Mouse (Mus musculus): ENCODE results near the gene Cdadc1. TPM values are rescaled to one million over a fixed set of nuclear protein-coding genes. Genes with fewer than 3 reads are reported as not detected.
A peak's percentile ranks its signal among the peaks of the same experiment; 100 is the strongest.

The Cdadc1 gene
- polyA plus RNA-seq, 2 experiments, result 5.9 to 15.7 TPM

- H3K4me1 ChIP-seq (replicated peaks; ENCODE audit: control insufficient read depth in 2 of 2, insufficient read depth in 2 of 2, low read length in 1 of 2), result no peaks in the 10 kb centered on the region
- ATAC-seq (ENCODE audit: insufficient read depth) (no peak), DNase-seq (ENCODE audit: low read depth in 3 of 3, low spot score in 3 of 3) (no peak)
- no peak overlapping the region for H3K4me2 ChIP-seq (ENCODE audit: low read depth)
- no peak overlapping the region for H3K27ac ChIP-seq
- WGBS (ENCODE audit: insufficient replicate concordance), result 42% methylated on average over 14 of the region's 14 CpGs
- H3K27me3 ChIP-seq (ENCODE audit: control insufficient read depth, insufficient read depth, low read length), result no peaks in the 10 kb centered on the region
- H3K9ac ChIP-seq (replicated peaks), result no peak overlapping the region
- H3K9me3 ChIP-seq (ENCODE audit: control insufficient read depth, low read length), result no peaks in the 10 kb centered on the region
- H3K4me3 ChIP-seq (ENCODE audit: insufficient read depth in 1 of 2, low read depth in 2 of 2, low read length in 2 of 2), result no peak overlapping the region
- H3K36me3 ChIP-seq (replicated peaks; ENCODE audit: control insufficient read depth, insufficient read depth, low read depth), result no peaks in the 10 kb centered on the region
- TF ChIP-seq CTCF (IDR thresholded peaks at IDR 0.05; ENCODE audit: low read depth) (peak; percentile 67), EP300 (IDR thresholded peaks at IDR 0.05; ENCODE audit: low read depth) (no peak)
Measured at GRCm38 (mm10) chr14:59612920-59613625, 15.3 kb upstream of the Cdadc1 start.

GRCm38 (mm10) chr14:59607021-59607420 is 9.3 kb upstream of the Cdadc1 start:
- Histone ChIP-seq H3K9ac (replicated peaks) (no peak overlapping the region), H3K27me3 (ENCODE audit: control insufficient read depth, insufficient read depth, low read length) (no peaks in the 10 kb centered on the region; the same call in 1 of the 2 replicates), H3K27ac (no peak overlapping the region), H3K9me3 (ENCODE audit: control insufficient read depth, low read length) (no peaks in the 10 kb centered on the region), H3K4me2 (ENCODE audit: low read depth) (no peak overlapping the region), H3K36me3 (replicated peaks; ENCODE audit: control insufficient read depth, insufficient read depth, low read depth) (no peaks in the 10 kb centered on the region), H3K4me1 (replicated peaks; ENCODE audit: control insufficient read depth in 2 of 2, insufficient read depth in 2 of 2, low read length in 1 of 2) (no peaks in the 10 kb centered on the region), H3K4me3 (ENCODE audit: insufficient read depth in 1 of 2, low read depth in 2 of 2, low read length in 2 of 2) (no peak overlapping the region)
- DNase-seq (ENCODE audit: low read depth in 3 of 3, low spot score in 3 of 3) (no peak), ATAC-seq (ENCODE audit: insufficient read depth) (no peak)
- no peak for TF ChIP-seq CTCF (IDR thresholded peaks at IDR 0.05; ENCODE audit: low read depth)
- TF ChIP-seq EP300 (IDR thresholded peaks at IDR 0.05; ENCODE audit: low read depth), result no peak
- 30% methylated on average over 3 of the region's 3 CpGs for WGBS (ENCODE audit: insufficient replicate concordance)

- H3K4me2 ChIP-seq (ENCODE audit: low read depth), result no peak overlapping the region
- no peaks in the 10 kb centered on the region for H3K36me3 ChIP-seq (replicated peaks; ENCODE audit: control insufficient read depth, insufficient read depth, low read depth)
- peak in 2 of 3 experiments; percentile 24 to 38 for DNase-seq (ENCODE audit: low read depth in 3 of 3, low spot score in 3 of 3)
- H3K27me3 ChIP-seq (ENCODE audit: control insufficient read depth, insufficient read depth, low read length), result no peaks in the 10 kb centered on the region; the same call in 1 of the 2 replicates
- H3K4me3 ChIP-seq (ENCODE audit: insufficient read depth in 1 of 2, low read depth in 2 of 2, low read length in 2 of 2), result no peak overlapping the region
- no peak for ATAC-seq (ENCODE audit: insufficient read depth)
- 12% methylated on average over 5 of the region's 5 CpGs for WGBS (ENCODE audit: insufficient replicate concordance)
- H3K9me3 ChIP-seq (ENCODE audit: control insufficient read depth, low read length), result no peaks in the 10 kb centered on the region
- H3K27ac ChIP-seq, result no peak overlapping the region
- peak; percentile 72 for TF ChIP-seq CTCF (IDR thresholded peaks at IDR 0.05; ENCODE audit: low read depth)
- no peak for TF ChIP-seq EP300 (IDR thresholded peaks at IDR 0.05; ENCODE audit: low read depth)
- H3K9ac ChIP-seq (replicated peaks), result no peak overlapping the region
- no peaks in the 10 kb centered on the region for H3K4me1 ChIP-seq (replicated peaks; ENCODE audit: control insufficient read depth in 2 of 2, insufficient read depth in 2 of 2, low read length in 1 of 2)
Measured at GRCm38 (mm10) chr14:59605671-59606353, 8.1 kb upstream of the Cdadc1 start.

- H3K4me1 ChIP-seq (replicated peaks; ENCODE audit: control insufficient read depth in 2 of 2, insufficient read depth in 2 of 2, low read length in 1 of 2), result no peaks in the 10 kb centered on the region
- H3K27ac ChIP-seq, result no peak overlapping the region
- no peaks in the 10 kb centered on the region; the same call in 1 of the 2 replicates for H3K27me3 ChIP-seq (ENCODE audit: control insufficient read depth, insufficient read depth, low read length)
- H3K9ac ChIP-seq (replicated peaks), result no peak overlapping the region
- H3K9me3 ChIP-seq (ENCODE audit: control insufficient read depth, low read length), result no peaks in the 10 kb centered on the region
- H3K4me2 ChIP-seq (ENCODE audit: low read depth), result no peak overlapping the region
- H3K36me3 ChIP-seq (replicated peaks; ENCODE audit: control insufficient read depth, insufficient read depth, low read depth), result no peaks in the 10 kb centered on the region
- H3K4me3 ChIP-seq (ENCODE audit: insufficient read depth in 1 of 2, low read depth in 2 of 2, low read length in 2 of 2), result no peak overlapping the region
- TF ChIP-seq CTCF (IDR thresholded peaks at IDR 0.05; ENCODE audit: low read depth) (peak; percentile 44; the same call in 1 of the 2 replicates), EP300 (IDR thresholded peaks at IDR 0.05; ENCODE audit: low read depth) (no peak)
- ATAC-seq (ENCODE audit: insufficient read depth), result no peak
- 52% methylated on average over 5 of the region's 5 CpGs for WGBS (ENCODE audit: insufficient replicate concordance)
- no peak for DNase-seq (ENCODE audit: low read depth in 3 of 3, low spot score in 3 of 3)
Measured at GRCm38 (mm10) chr14:59604002-59604645, 6.4 kb upstream of the Cdadc1 start.

GRCm38 (mm10) chr14:59598260-59598627 is 485 bp upstream of the Cdadc1 start:
- no peak overlapping the region for H3K27ac ChIP-seq
- peak overlapping the region; percentile 78 for H3K9ac ChIP-seq (replicated peaks)
- peak overlapping the region; percentile 78 for H3K4me2 ChIP-seq (ENCODE audit: low read depth)
- H3K4me1 ChIP-seq (replicated peaks; ENCODE audit: control insufficient read depth in 2 of 2, insufficient read depth in 2 of 2, low read length in 1 of 2), result peaks cover 3 to 10% of the 10 kb centered on the region in 2 experiments
- under 1% methylated on average over 8 of the region's 8 CpGs for WGBS (ENCODE audit: insufficient replicate concordance)
- peak overlapping the region; percentile 78 to 90 for H3K4me3 ChIP-seq (ENCODE audit: insufficient read depth in 1 of 2, low read depth in 2 of 2, low read length in 2 of 2)
- TF ChIP-seq CTCF (IDR thresholded peaks at IDR 0.05; ENCODE audit: low read depth) (no peak), EP300 (IDR thresholded peaks at IDR 0.05; ENCODE audit: low read depth) (no peak)
- H3K27me3 ChIP-seq (ENCODE audit: control insufficient read depth, insufficient read depth, low read length), result no peaks in the 10 kb centered on the region; the same call in 1 of the 2 replicates
- ATAC-seq (ENCODE audit: insufficient read depth) (peak; percentile 12), DNase-seq (ENCODE audit: low read depth in 3 of 3, low spot score in 3 of 3) (no peak)
- H3K36me3 ChIP-seq (replicated peaks; ENCODE audit: control insufficient read depth, insufficient read depth, low read depth), result no peaks in the 10 kb centered on the region; the same call in 1 of the 2 replicates
- no peaks in the 10 kb centered on the region for H3K9me3 ChIP-seq (ENCODE audit: control insufficient read depth, low read length)
